Mouse (Mus musculus): ENCODE measurements around the gene Rnf185.

The Rnf185 gene

GRCm38 (mm10) chr11:3452167-3452639 lies at the start of gene Rnf185:
Gene Rnf185 (minus strand): TSS chr11:3452363.
- DNase-seq (ENCODE audit: low read depth): peak; percentile 97

GRCm38 (mm10) chr11:3497296-3497695 lies 45.1 kb upstream of the Rnf185 start:
- DNase-seq (ENCODE audit: low read depth): no peak

GRCm38 (mm10) chr11:3496756-3497155 lies 44.6 kb upstream of the Rnf185 start:
- no peak for DNase-seq (ENCODE audit: low read depth)

GRCm38 (mm10) chr11:3495496-3495895 lies 43.3 kb upstream of the Rnf185 start:
- no peak for DNase-seq (ENCODE audit: low read depth)

GRCm38 (mm10) chr11:3494857-3495256 lies 42.7 kb upstream of the Rnf185 start:
- DNase-seq (ENCODE audit: low read depth): no peak

GRCm38 (mm10) chr11:3492748-3493147 lies 40.6 kb upstream of the Rnf185 start:
- DNase-seq (ENCODE audit: low read depth): no peak

GRCm38 (mm10) chr11:3489036-3489435 lies 36.9 kb upstream of the Rnf185 start:
- no peak for DNase-seq (ENCODE audit: low read depth)

GRCm38 (mm10) chr11:3487952-3488570 lies 35.9 kb upstream of the Rnf185 start, which contains the start of gene Pla2g3:
Gene Pla2g3 (plus strand): TSS chr11:3488284.
- DNase-seq (ENCODE audit: low read depth): no peak

GRCm38 (mm10) chr11:3486349-3486748 lies 34.2 kb upstream of the Rnf185 start:
- DNase-seq (ENCODE audit: low read depth): no peak

- no peak for DNase-seq (ENCODE audit: low read depth)
These were observed 31.9 kb upstream of the Rnf185 start for GRCm38 (mm10) chr11:3483980-3484642.

- no peak for DNase-seq (ENCODE audit: low read depth)
These were observed 23.3 kb upstream of the Rnf185 start for GRCm38 (mm10) chr11:3475489-3475888.

- peak; percentile 62 for DNase-seq (ENCODE audit: low read depth)
These were observed 22.4 kb upstream of the Rnf185 start for GRCm38 (mm10) chr11:3474480-3475115.

- peak; percentile 94 for DNase-seq (ENCODE audit: low read depth)
These were observed 20.3 kb upstream of the Rnf185 start for GRCm38 (mm10) chr11:3472484-3472883.

- DNase-seq (ENCODE audit: low read depth): no peak
These were observed 19.3 kb upstream of the Rnf185 start for GRCm38 (mm10) chr11:3471448-3471850.

GRCm38 (mm10) chr11:3462846-3463245 lies 10.7 kb upstream of the Rnf185 start:
- peak; percentile 69 for DNase-seq (ENCODE audit: low read depth)

- no peak for DNase-seq (ENCODE audit: low read depth)
These were observed 6.9 kb upstream of the Rnf185 start for GRCm38 (mm10) chr11:3459105-3459468.

GRCm38 (mm10) chr11:3458428-3459104 lies 6.4 kb upstream of the Rnf185 start:
- DNase-seq (ENCODE audit: low read depth): no peak

GRCm38 (mm10) chr11:3456354-3456753 lies 4.2 kb upstream of the Rnf185 start:
- peak; percentile 83 for DNase-seq (ENCODE audit: low read depth)

- no peak for DNase-seq (ENCODE audit: low read depth)
These were observed 2.3 kb upstream of the Rnf185 start for GRCm38 (mm10) chr11:3454506-3454905.

GRCm38 (mm10) chr11:3453467-3453866 lies 1.3 kb upstream of the Rnf185 start:
- DNase-seq (ENCODE audit: low read depth): no peak

GRCm38 (mm10) chr11:3452769-3453168 lies 606 bp upstream of the Rnf185 start:
- peak; percentile 29 for DNase-seq (ENCODE audit: low read depth)

GRCm38 (mm10) chr11:3451701-3452163 lies 431 bp downstream of the Rnf185 start:
- peak; percentile 61 for DNase-seq (ENCODE audit: low read depth)

Measured in NIH3T3 (cell line).